Mouse (Mus musculus) CH12.LX (cell line): ENCODE data around the gene Ano7. TPM values are rescaled to one million over a fixed set of nuclear protein-coding genes. Genes with fewer than 3 reads are reported as not detected.

Experiments used
- DNase-seq: peaks from one replicate; pipeline ENCODE4 v3.0.0-alpha.2; 2013; ENCODE audit errors: extremely low read depth
- H3K27ac ChIP-seq: 2 replicates; pipeline ENCODE4 v1.5.1; 2012; ENCODE audit warnings: low read depth, mild to moderate bottlenecking, control low read depth, moderate library complexity; ENCODE audit not compliant: insufficient read depth
- H3K27me3 ChIP-seq: replicated peaks from 2 replicates; pipeline ENCODE3; 2012; ENCODE audit warnings: inconsistent platforms
- H3K36me3 ChIP-seq, 2 experiments: replicated peaks in 1 of 2; 2 replicates each; pipeline versions ENCODE3 to v1.6.1; 2012; ENCODE audit warnings: inconsistent platforms in 1 of 2, low read length in 1 of 2, mild to moderate bottlenecking in 1 of 2, mixed read lengths in 1 of 2, moderate library complexity in 1 of 2; ENCODE audit not compliant: control insufficient read depth in 1 of 2, insufficient read depth in 1 of 2
- H3K4me1 ChIP-seq, 2 experiments: 2 replicates each; pipeline ENCODE4 v1.6.1; 2012; ENCODE audit warnings: inconsistent platforms in 1 of 2, moderate library complexity in 1 of 2; ENCODE audit not compliant: insufficient read depth in 2 of 2, control insufficient read depth in 1 of 2
- H3K4me2 ChIP-seq: 2 replicates; pipeline ENCODE4 v1.6.1; 2012; ENCODE audit warnings: low read depth, mild to moderate bottlenecking, control low read depth; ENCODE audit not compliant: poor library complexity, insufficient read depth, severe bottlenecking
- H3K4me3 ChIP-seq, 3 experiments: fragments of 150-350 bp in 1 of 3; sonication (generic) in 1 of 3; replicated peaks in 1 of 3; 2 replicates each; pipeline versions ENCODE3 to v1.5.1; 2011 to 2012; ENCODE audit warnings: low read depth in 2 of 3, low read length in 2 of 3, mild to moderate bottlenecking in 2 of 3, moderate library complexity in 2 of 3, control low read depth in 1 of 3, improper control_type of control experiment in 1 of 3, inconsistent platforms in 1 of 3, mixed read lengths in 1 of 3; ENCODE audit not compliant: poor library complexity in 1 of 3
- H3K79me2 ChIP-seq: replicated peaks from 2 replicates; pipeline ENCODE4 v1.6.1; 2012; ENCODE audit warnings: mild to moderate bottlenecking, moderate library complexity; ENCODE audit not compliant: control insufficient read depth, poor library complexity, insufficient read depth, severe bottlenecking; ENCODE audit errors: extremely low read depth
- H3K9ac ChIP-seq: 2 replicates; pipeline ENCODE4 v1.6.1; 2012; ENCODE audit warnings: low read depth, mild to moderate bottlenecking, control low read depth, moderate library complexity; ENCODE audit not compliant: insufficient read depth
- H3K9me3 ChIP-seq: replicated peaks from 2 replicates; pipeline ENCODE3; 2012; ENCODE audit warnings: low read length, inconsistent platforms, mixed read lengths
- BHLHE40 ChIP-seq: IDR thresholded peaks from 2 replicates; pipeline ENCODE4 v1.6.1; 2011; ENCODE audit warnings: mild to moderate bottlenecking, low read depth, low read length, improper control_type of control experiment
- CTCF ChIP-seq, 2 experiments: IDR thresholded peaks in 1 of 2; conservative IDR thresholded peaks in 1 of 2; 2 replicates each; pipeline ENCODE4 v1.5.1; 2011 to 2012; ENCODE audit warnings: low read depth in 2 of 2, low read length in 2 of 2, improper control_type of control experiment in 1 of 2, inconsistent platforms in 1 of 2, mild to moderate bottlenecking in 1 of 2, moderate library complexity in 1 of 2
- ELF1 ChIP-seq: IDR thresholded peaks from 2 replicates; pipeline ENCODE4 v1.6.1; 2014; ENCODE audit warnings: low read depth, mild to moderate bottlenecking, inconsistent platforms, low read length, improper control_type of control experiment
- GABPA ChIP-seq: IDR thresholded peaks from 2 replicates; pipeline ENCODE4 v1.6.1; 2012; ENCODE audit warnings: low read depth, low read length, improper control_type of control experiment, inconsistent platforms; ENCODE audit not compliant: insufficient replicate concordance
- HCFC1 ChIP-seq: IDR thresholded peaks from 2 replicates; pipeline ENCODE4 v1.6.1; 2012; ENCODE audit warnings: low read depth, mild to moderate bottlenecking, inconsistent platforms, low read length, improper control_type of control experiment
- IRF4 ChIP-seq: IDR thresholded peaks from 2 replicates; pipeline ENCODE4 v1.6.1; 2014; ENCODE audit warnings: low read depth, mild to moderate bottlenecking, inconsistent platforms, low read length, improper control_type of control experiment
- JUN ChIP-seq: IDR thresholded peaks from 2 replicates; pipeline ENCODE4 v1.6.1; 2011; ENCODE audit warnings: low read depth, mild to moderate bottlenecking, low read length, improper control_type of control experiment, moderate library complexity; ENCODE audit not compliant: insufficient read depth
- JUND ChIP-seq: conservative IDR thresholded peaks from 2 replicates; pipeline ENCODE4 v1.6.1; 2011; ENCODE audit warnings: low read depth, low read length, improper control_type of control experiment
- MAFK ChIP-seq: IDR thresholded peaks from 2 replicates; pipeline ENCODE4 v1.6.1; 2011; ENCODE audit warnings: low read length, improper control_type of control experiment; ENCODE audit not compliant: insufficient replicate concordance
- MAX ChIP-seq: IDR thresholded peaks from 2 replicates; pipeline ENCODE4 v1.6.1; 2011; ENCODE audit warnings: low read length, improper control_type of control experiment
- MAZ ChIP-seq: IDR thresholded peaks from 2 replicates; pipeline ENCODE4 v1.6.1; 2012; ENCODE audit warnings: low read depth, mild to moderate bottlenecking, inconsistent platforms, low read length, improper control_type of control experiment, moderate library complexity
- MYC ChIP-seq: IDR thresholded peaks from 2 replicates; pipeline ENCODE4 v1.6.1; 2011; ENCODE audit warnings: low read depth, mild to moderate bottlenecking, improper control_type of control experiment, low read length
- RAD21 ChIP-seq: IDR thresholded peaks from 2 replicates; pipeline ENCODE4 v1.6.1; 2011; ENCODE audit warnings: low read depth, mild to moderate bottlenecking, low read length, improper control_type of control experiment, moderate library complexity
- SMC3 ChIP-seq: IDR thresholded peaks from 2 replicates; pipeline ENCODE4 v1.6.1; 2011; ENCODE audit warnings: low read depth, low read length, improper control_type of control experiment
- TCF12 ChIP-seq: IDR thresholded peaks from 2 replicates; pipeline ENCODE4 v1.6.1; 2014; ENCODE audit warnings: low read depth, mild to moderate bottlenecking, inconsistent platforms, low read length, improper control_type of control experiment
- USF1 ChIP-seq: IDR thresholded peaks from 2 replicates; pipeline ENCODE4 v1.6.1; 2014; ENCODE audit warnings: low read depth, mild to moderate bottlenecking, inconsistent platforms, low read length, improper control_type of control experiment
- ZC3H11A ChIP-seq: IDR thresholded peaks from 2 replicates; pipeline ENCODE4 v1.6.1; 2012; ENCODE audit warnings: low read depth, mild to moderate bottlenecking, inconsistent platforms, low read length, improper control_type of control experiment
- dilution Hi-C: fragments of 300-500 bp; cut with MboI; formaldehyde crosslinking; loops from 2 replicates; pipeline ENCODE4 v1.14.3; 2020; ENCODE audit warnings: low sequenced_read_pairs; ENCODE audit not compliant: extremely low pct_unique_long_range_greater_than_20kb, extremely low pct_ligation_motif_present
- in situ Hi-C: fragments of 300-500 bp; cut with MboI; formaldehyde crosslinking; loops from 3 replicates; pipeline ENCODE4 v1.14.3; 2019; ENCODE audit warnings: low sequenced_read_pairs, low pct_ligation_motif_present, low pct_unique_long_range_greater_than_20kb, mixed read lengths
- polyA plus RNA-seq: library from polyadenylated mRNA; unstranded; fragments of >175 nt; gene quantifications from 2 replicates; pipeline ENCODE4 v1.2.1, GENCODE M21; 2012; ENCODE audit warnings: low read depth; ENCODE audit not compliant: insufficient read length
- total RNA-seq, 2 experiments: library from RNA; depleted of rRNA; stranded (reverse); fragments of 300-350 nt in 1 of 2; fragments of >200 nt in 1 of 2; gene quantifications; 2 replicates each; pipeline ENCODE4 v1.2.3; 2012 to 2014

Ano7 gene
- total and polyA plus RNA-seq, 3 experiments, result 0.21 to 0.31 TPM; not detected in 1

GRCm38 (mm10) chr1:93352724-93353123 is 21.0 kb upstream of the Ano7 start:
- no peak for TF ChIP-seq JUN
- no peak for TF ChIP-seq GABPA
- TF ChIP-seq CTCF (conservative IDR thresholded peaks at IDR 0.05 in 1 of 2, IDR thresholded peaks at IDR 0.05 in 1 of 2; ENCODE audit: low read depth in 2 of 2, low read length in 2 of 2), result no peak
- no peak for TF ChIP-seq ELF1
- TF ChIP-seq ZC3H11A, result no peak
- TF ChIP-seq BHLHE40, result no peak
- no peak for TF ChIP-seq MAZ
- TF ChIP-seq SMC3, result no peak
- TF ChIP-seq MAX, result no peak
- no peak for TF ChIP-seq IRF4
- no peak for TF ChIP-seq RAD21
- TF ChIP-seq MAFK, result no peak
- TF ChIP-seq HCFC1, result no peak
- TF ChIP-seq MYC, result no peak
- no peak for DNase-seq
- Histone ChIP-seq H3K9ac (no peak overlapping the region), H3K4me1 (no peaks in the 10 kb centered on the region), H3K4me2 (no peak overlapping the region), H3K27ac (no peak overlapping the region), H3K9me3 (no peaks in the 10 kb centered on the region), H3K27me3 (no peaks in the 10 kb centered on the region), H3K4me3 (no peak overlapping the region), H3K36me3 (peaks cover 67 to 95% of the 10 kb centered on the region in 2 experiments), H3K79me2 (no peaks in the 10 kb centered on the region)
- in situ Hi-C loops, result no loop called here
- dilution Hi-C loops, result no loop called here

- H3K9me3 ChIP-seq, result no peaks in the 10 kb centered on the region
- H3K36me3 ChIP-seq, result peaks cover 64 to 92% of the 10 kb centered on the region in 2 experiments
- H3K4me2 ChIP-seq, result no peak overlapping the region
- no peaks in the 10 kb centered on the region for H3K27me3 ChIP-seq
- H3K4me3 ChIP-seq, result no peak overlapping the region
- no peak overlapping the region for H3K27ac ChIP-seq
- no peak for DNase-seq
- H3K9ac ChIP-seq, result no peak overlapping the region
- dilution Hi-C loops (no loop called here), in situ Hi-C loops (no loop called here)
- no peak for TF ChIP-seq SMC3
- no peak for TF ChIP-seq MAX
- no peak for TF ChIP-seq JUND
- no peak for TF ChIP-seq MAFK
- TF ChIP-seq USF1, result no peak
- TF ChIP-seq TCF12, result no peak
- H3K79me2 ChIP-seq, result no peaks in the 10 kb centered on the region
- peaks cover 0 to 5% of the 10 kb centered on the region in 2 experiments; a peak in 1 of 4 replicates for H3K4me1 ChIP-seq
These were observed 11.1 kb upstream of the Ano7 start for GRCm38 (mm10) chr1:93362661-93363060.
